Mouse (Mus musculus) lung, adult 2 months (tissue): Measurements from ENCODE around the gene Ccl22.

Experiments used
- CTCF ChIP-seq: fragments of 200-500 bp; IDR thresholded peaks from 2 replicates; pipeline ENCODE4 v1.5.1; 2011; ENCODE audit warnings: mild to moderate bottlenecking, low read length, control low read depth; ENCODE audit not compliant: insufficient read depth
- POLR2A ChIP-seq: fragments of 200-500 bp; IDR thresholded peaks from 2 replicates; pipeline ENCODE4 v1.6.1; 2011; ENCODE audit warnings: low read depth, mild to moderate bottlenecking, control low read depth, low read length, borderline replicate concordance; ENCODE audit errors: extremely low read depth

- TF ChIP-seq CTCF (no peak), POLR2A (no peak)
These were observed 34.3 kb downstream of the Ccl22 start for GRCm38 (mm10) chr8:94779534-94780294.
